Comparison of ENCODE assay signal across 8 mouse cellular contexts in the genomic region with DNA sequence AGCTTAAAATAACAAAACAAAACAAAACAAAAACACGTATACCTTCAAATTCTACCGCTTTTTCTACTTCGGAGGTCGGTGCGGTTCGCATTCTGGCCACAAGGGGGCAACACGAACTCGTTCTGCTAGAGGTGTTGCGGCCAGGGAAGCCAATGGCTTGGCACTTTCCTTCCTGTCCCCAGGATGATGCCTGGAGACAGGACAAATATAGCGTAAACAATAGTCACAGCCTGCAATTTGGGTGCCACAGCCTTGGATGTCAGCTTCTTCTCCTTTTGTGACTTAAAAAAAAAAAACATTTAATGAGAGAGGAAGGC. TPM values are rescaled to one million over a fixed set of nuclear protein-coding genes. Genes with fewer than 3 reads are reported as not detected.
DNase-seq lines count a peak whose midpoint lies in the region; ATAC-seq and TF ChIP-seq lines count a peak whose summit lies in the region.

No protein-coding gene starts in this region.

- under 1% methylated on average over 10 of the region's 10 CpGs for WGBS in forebrain, embryonic 15.5 days
- WGBS in liver, postnatal 0 days (ENCODE audit: insufficient replicate concordance), result 3% methylated on average over 10 of the region's 10 CpGs
- WGBS in neural tube, embryonic 15.5 days, result 1% methylated on average over 10 of the region's 10 CpGs

- ATAC-seq in forebrain, embryonic 15.5 days (replicated peaks), result peak; percentile 39; the same call in 1 of the 2 replicates
- ATAC-seq in liver, postnatal 0 days, result no peak
- peak; percentile 67; the same call in 1 of the 2 replicates for ATAC-seq in neural tube, embryonic 15.5 days (ENCODE audit: low FRiP score)

- peak; percentile 79 for TF ChIP-seq CTCF in liver, postnatal 0 days (IDR thresholded peaks at IDR 0.05; ENCODE audit: low read depth)

- H3K9ac ChIP-seq in forebrain, embryonic 15.5 days (replicated peaks), result 0 out of 2 replicates have a peak overlapping the region, but pooled peaks have one; percentile 29
- no peak overlapping the region; the same call in 1 of the 2 replicates for H3K9ac ChIP-seq in liver, postnatal 0 days (replicated peaks)
- 0 out of 2 replicates have a peak overlapping the region, but pooled peaks have one; percentile 20 for H3K9ac ChIP-seq in neural tube, embryonic 15.5 days (replicated peaks)

- H3K27ac ChIP-seq in forebrain, embryonic 15.5 days (replicated peaks), result no peak overlapping the region
- no peak overlapping the region for H3K27ac ChIP-seq in liver, postnatal 0 days (ENCODE audit: low read depth)
- H3K27ac ChIP-seq in neural tube, embryonic 15.5 days (replicated peaks), result no peak overlapping the region

- peak overlapping the region; percentile 35 for H3K4me3 ChIP-seq in forebrain, embryonic 15.5 days
- H3K4me3 ChIP-seq in liver, postnatal 0 days (ENCODE audit: low read depth, low read length), result no peak overlapping the region
- H3K4me3 ChIP-seq in neural tube, embryonic 15.5 days (replicated peaks), result peak overlapping the region; percentile 32

- TF ChIP-seq EP300 in liver, postnatal 0 days (IDR thresholded peaks at IDR 0.05; ENCODE audit: low read depth), result no peak

- no peaks in the 10 kb centered on the region for H3K36me3 ChIP-seq in forebrain, embryonic 15.5 days
- H3K36me3 ChIP-seq in liver, postnatal 0 days (replicated peaks; ENCODE audit: insufficient read depth, low read length), result no peaks in the 10 kb centered on the region
- H3K36me3 ChIP-seq in neural tube, embryonic 15.5 days, result no peaks in the 10 kb centered on the region

- peak overlapping the region; percentile 49 for H3K4me2 ChIP-seq in forebrain, embryonic 15.5 days (replicated peaks)
- peak overlapping the region; percentile 55 for H3K4me2 ChIP-seq in liver, postnatal 0 days (ENCODE audit: low read depth, low read length)
- H3K4me2 ChIP-seq in neural tube, embryonic 15.5 days, result peak overlapping the region; percentile 59

- H3K9me3 ChIP-seq in forebrain, embryonic 15.5 days, result no peaks in the 10 kb centered on the region
- no peaks in the 10 kb centered on the region for H3K9me3 ChIP-seq in liver, postnatal 0 days (ENCODE audit: low read length)
- H3K9me3 ChIP-seq in neural tube, embryonic 15.5 days (replicated peaks), result no peaks in the 10 kb centered on the region

- DNase-seq in ES-CJ7 (ENCODE audit: low read depth, low spot score), result peak; percentile 71
- peak; percentile 71 for DNase-seq in cerebellum, adult 11 months
- peak; percentile 74 to 86 for DNase-seq in heart, postnatal 36 days
- DNase-seq in layer of hippocampus, adult 18-20 months (ENCODE audit: low spot score in 2 of 2), result peak; percentile 52 to 86
- DNase-seq in liver, postnatal 0 days, result peak; percentile 75
- DNase-seq in thymus, postnatal 25 days, result peak; percentile 56

- intact Hi-C loops in heart, postnatal 36 days (cut with DNase I), result loop anchor here (1.0 to 10.0 kb wide), 2 partner anchors 55 to 71 kb away; no protein-coding TSS in a partner anchor

- no peaks in the 10 kb centered on the region for H3K27me3 ChIP-seq in forebrain, embryonic 15.5 days
- H3K27me3 ChIP-seq in liver, postnatal 0 days (ENCODE audit: insufficient read depth, low read length), result peaks cover 4% of the 10 kb centered on the region; the same call in 1 of the 2 replicates
- no peaks in the 10 kb centered on the region for H3K27me3 ChIP-seq in neural tube, embryonic 15.5 days (replicated peaks)

- H3K4me1 ChIP-seq in forebrain, embryonic 15.5 days, result peaks cover 13% of the 10 kb centered on the region
- H3K4me1 ChIP-seq in liver, postnatal 0 days (ENCODE audit: insufficient read depth), result no peaks in the 10 kb centered on the region
- peaks cover 12% of the 10 kb centered on the region for H3K4me1 ChIP-seq in neural tube, embryonic 15.5 days

RNA-seq across cellular contexts. Expression of a gene that starts 24.0 kb away (rescaled TPM):
- 0.13 and 0.23 TPM in 2 replicates for polyA plus RNA-seq in forebrain, embryonic 15.5 days (2015; fragmentation: Nextera tagmentation; extraction: Ambion mirVana)
- total RNA-seq in heart, postnatal 36 days (2021), result under 1 TPM in 1 of 2 experiments, not detected in 1; 0.14 TPM
- total RNA-seq in layer of hippocampus, adult 18-20 months (2021), result 1 to 10 TPM in 1 of 2 experiments, under 1 TPM in 1; 0.58 to 1.3 TPM
- not detected in 2 replicates for polyA plus RNA-seq in liver, postnatal 0 days (2015; fragmentation: Nextera tagmentation; extraction: Ambion mirVana)
- 0.59 and 0.70 TPM in 2 replicates for polyA plus RNA-seq in neural tube, embryonic 15.5 days (2015; fragmentation: Nextera tagmentation; extraction: Ambion mirVana)

RNA-seq across cellular contexts. Expression of a gene that starts 26.2 kb away (rescaled TPM):
- polyA plus RNA-seq in forebrain, embryonic 15.5 days (2015; fragmentation: Nextera tagmentation; extraction: Ambion mirVana), result 49.1 and 54.8 TPM in 2 replicates
- 1 to 10 TPM; 5.8 to 8.3 TPM for total RNA-seq in heart, postnatal 36 days (2021)
- total RNA-seq in layer of hippocampus, adult 18-20 months (2021), result 10 to 100 TPM; 18.9 to 20.0 TPM
- polyA plus RNA-seq in liver, postnatal 0 days (2015; fragmentation: Nextera tagmentation; extraction: Ambion mirVana), result 1.6 TPM in 2 replicates
- polyA plus RNA-seq in neural tube, embryonic 15.5 days (2015; fragmentation: Nextera tagmentation; extraction: Ambion mirVana), result 25.5 and 29.0 TPM in 2 replicates

Comparison
In these comparisons a context has a peak if more than half of its experiments do, and no peak if none do; other contexts are left out.
1. RNA of a gene that starts 26.2 kb away (polyA plus RNA-seq): 49.1 to 54.8 TPM in forebrain, embryonic 15.5 days and 25.5 to 29.0 TPM in neural tube, embryonic 15.5 days; 1.6 TPM in liver, postnatal 0 days; every median in the first group is over 10 times any median in the second.
2. Peak in every context shown above with its lines, with median percentiles within 50 percentile points of each other: DNase-seq and H3K4me2 ChIP-seq.